Mouse (Mus musculus) ZHBTc4 (cell line): ENCODE results near the gene Atp8a1.

ENCODE experiments used
- DNase-seq: peaks from one replicate; pipeline ENCODE4 v3.0.0-alpha.2; 2011; ENCODE audit warnings: low read depth, low spot score

The Atp8a1 gene

DNA sequence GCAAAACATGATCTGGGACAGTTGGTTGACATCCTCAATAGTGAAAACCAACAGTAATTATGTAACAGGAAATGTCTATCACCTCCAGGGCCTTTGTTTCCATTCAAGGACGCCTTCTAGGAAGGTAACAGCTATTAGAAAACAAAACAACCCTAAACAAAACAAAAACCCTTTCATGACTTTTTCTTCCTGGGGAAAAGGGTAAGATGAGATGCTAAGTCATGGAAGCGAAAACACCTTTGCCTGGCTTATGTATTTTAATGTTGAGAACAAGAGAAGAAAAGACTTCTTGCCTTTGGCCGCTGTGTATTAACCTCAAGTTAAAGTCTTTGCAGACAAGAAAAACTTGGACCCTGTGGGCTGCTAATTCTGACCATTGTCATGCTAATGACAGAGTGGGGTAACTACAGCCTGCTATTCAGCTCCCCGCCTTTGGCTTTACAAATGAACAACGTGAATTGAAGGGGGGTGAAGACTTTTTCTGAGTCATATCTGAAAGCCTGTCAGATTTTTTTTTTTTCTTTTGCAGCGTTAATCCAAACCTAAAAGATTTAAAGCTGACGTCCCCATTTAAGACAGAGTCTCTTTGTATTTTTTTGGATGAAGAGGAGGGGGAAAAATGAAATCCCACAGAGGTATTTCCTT lies 214.0 kb downstream of the Atp8a1 start:
- peak; percentile 77 for DNase-seq

- no peak for DNase-seq
Measured at GRCm38 (mm10) chr5:67631261-67631660, 216.0 kb downstream of the Atp8a1 start.

- no peak for DNase-seq
Measured at GRCm38 (mm10) chr5:67629861-67630260, 217.4 kb downstream of the Atp8a1 start.

DNA sequence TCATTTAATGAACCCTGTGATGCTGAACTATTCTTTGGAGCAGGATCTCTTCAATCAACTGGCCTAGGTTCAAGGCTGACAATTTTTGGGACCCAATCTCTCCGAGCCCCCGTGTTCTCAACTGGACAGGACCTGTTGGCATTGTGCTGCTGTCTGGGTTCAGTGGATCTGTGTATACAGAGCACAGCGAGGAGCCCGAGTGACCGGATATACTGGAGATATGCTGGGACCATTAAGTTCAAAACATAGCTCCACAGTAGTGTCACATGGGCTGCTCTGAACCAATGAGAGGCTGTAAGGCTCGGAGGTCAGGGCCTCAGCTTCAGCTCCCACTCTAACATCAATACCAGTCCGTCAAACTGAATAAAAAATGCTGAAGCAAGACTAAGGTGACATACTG lies 217.8 kb downstream of the Atp8a1 start:
- DNase-seq, result no peak

DNA sequence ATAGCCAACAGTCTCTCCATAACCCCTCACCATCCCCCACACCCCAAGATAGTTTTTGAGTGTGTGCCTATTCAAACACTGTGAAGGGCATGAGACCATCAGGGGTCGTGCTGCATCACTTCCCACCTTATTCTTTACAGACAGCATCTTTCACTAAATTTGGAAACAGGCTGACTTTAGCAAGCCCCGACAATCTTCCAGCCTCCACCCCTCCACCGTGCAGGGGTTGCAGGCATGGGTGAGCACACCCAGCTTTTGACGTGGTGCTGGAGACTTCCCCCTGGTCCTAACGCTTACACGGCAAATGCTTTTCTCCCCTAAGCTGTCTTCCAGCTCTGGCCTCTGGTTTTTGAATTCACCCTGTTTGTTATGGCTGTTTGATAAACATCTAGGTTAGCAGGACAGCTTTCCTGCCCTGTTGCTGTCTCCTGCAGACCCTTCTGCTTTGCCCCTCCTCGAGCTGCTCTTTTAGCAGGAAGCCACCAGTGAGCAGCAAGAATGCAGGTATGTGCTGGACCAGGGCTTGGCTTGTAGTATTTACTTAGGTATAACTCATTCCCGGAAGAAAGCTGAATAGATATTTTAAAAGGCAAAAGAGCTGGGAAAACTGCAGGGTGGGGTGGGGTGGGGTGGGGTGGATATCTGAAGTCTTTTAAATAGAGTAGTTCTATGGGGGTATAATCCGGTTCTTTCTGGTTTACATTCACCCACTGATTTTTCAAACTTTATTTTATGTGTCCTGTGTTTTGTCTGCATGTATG lies 218.9 kb downstream of the Atp8a1 start:
- DNase-seq, result peak; percentile 27

DNA sequence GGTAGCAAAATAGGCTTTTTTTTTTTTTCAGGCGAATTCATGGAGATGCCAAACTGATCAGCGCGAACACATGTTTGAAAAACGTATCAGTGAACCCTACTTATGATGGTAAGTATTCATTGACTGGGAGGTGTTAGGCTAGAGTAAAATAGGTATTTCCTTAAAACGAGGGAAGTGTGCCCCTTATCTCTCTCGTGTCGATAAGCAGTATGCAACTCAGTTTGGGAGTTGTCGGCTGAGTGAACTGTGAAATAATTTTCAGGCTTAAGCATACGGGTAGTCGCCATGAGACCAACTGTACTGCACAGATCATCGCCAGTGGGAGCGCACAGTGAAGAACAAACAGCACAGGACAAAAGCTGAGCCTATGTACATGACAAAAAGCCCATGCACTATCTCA lies 226.0 kb downstream of the Atp8a1 start:
- DNase-seq, result no peak

- DNase-seq, result no peak
Measured at GRCm38 (mm10) chr5:67609520-67609837, 237.8 kb downstream of the Atp8a1 start.

DNA sequence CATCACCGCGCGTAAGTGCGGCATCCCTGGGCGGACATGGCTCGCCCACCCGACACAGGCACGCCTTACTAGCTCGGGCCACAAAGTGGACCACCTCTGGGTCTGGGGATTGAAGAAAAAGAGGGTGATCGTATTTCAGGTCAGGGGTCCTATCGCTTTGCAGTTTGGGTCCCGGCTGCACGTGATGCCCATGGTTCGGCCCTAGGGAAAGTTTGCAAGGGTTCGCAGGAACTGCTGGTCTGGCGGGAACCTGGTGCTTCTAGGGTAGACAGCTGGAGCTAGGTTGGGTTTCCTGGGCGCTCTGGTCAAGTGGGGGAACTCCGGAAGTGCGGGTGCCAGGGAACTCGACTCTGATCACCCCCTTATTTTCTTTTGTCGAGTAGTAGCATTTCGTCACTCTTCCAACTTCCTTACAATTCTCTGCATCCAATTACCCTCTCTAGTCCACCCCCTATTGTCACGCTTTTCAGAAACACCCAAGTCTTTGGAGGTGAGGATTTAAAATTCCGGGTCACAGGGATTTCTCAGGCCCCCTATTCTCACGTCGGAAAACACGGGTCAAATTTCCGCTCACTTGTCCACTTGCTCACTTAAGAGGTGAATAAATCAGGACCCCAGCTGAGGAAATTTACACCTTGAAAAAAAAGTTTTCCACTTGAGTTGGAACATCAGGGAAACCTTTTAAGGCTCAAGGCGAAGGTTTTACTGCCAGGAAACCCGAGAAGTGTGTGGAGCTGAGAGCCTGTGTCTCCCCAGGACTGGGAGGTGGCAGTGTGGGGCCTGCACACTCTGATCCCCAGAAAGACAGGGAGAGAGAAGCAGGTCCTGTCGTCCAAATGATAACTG lies 238.3 kb downstream of the Atp8a1 start:
- no peak for DNase-seq

- DNase-seq, result peak; percentile 70
Measured at GRCm38 (mm10) chr5:67607804-67608673, 239.2 kb downstream of the Atp8a1 start, which contains the start of gene Shisa3. Gene Shisa3, plus strand, starts transcription at chr5:67607882.

- peak; percentile 36 for DNase-seq
Measured at GRCm38 (mm10) chr5:67606916-67607803, 240.1 kb downstream of the Atp8a1 start.

DNA sequence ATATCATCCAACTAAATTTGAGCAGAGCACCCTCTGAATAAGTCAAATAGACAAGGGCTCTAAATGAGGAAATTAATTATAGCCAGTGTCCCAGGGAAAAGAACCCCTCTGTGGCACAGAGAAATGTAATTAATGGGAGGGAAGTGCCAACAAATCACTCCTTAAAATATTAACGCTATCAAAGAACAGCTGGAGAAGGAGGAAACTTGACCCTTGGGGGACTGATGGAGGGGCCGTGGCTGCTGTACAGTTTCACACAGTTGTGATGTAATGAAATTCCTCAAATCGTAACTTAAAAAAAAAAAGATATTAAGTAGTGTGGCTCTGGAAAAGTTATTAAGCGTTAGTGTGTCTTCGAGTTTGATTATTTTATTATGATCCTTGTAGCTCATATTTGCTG lies 241.3 kb downstream of the Atp8a1 start:
- DNase-seq, result no peak

GRCm38 (mm10) chr5:67599935-67600334 lies 247.3 kb downstream of the Atp8a1 start:
- DNase-seq, result no peak

GRCm38 (mm10) chr5:67595629-67596028 lies 251.6 kb downstream of the Atp8a1 start:
- DNase-seq, result no peak

DNA sequence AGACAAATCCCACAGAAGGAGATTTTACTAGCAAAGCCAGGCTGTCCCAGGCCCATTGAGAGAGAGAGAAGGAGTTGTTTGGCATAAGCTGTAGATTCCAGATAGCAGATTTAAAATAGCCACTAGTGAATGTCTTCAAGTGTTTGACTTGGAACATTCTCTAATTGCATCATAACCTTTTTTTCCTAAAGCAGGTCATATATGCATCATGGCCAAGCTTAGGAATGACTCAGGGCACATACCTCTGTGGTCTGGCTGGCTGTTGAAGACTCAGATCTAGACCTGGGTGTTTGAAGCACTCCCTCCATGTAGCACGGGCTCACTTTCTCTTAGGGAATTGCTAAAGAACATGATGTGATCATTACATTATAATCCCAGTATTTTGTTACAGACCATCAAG lies 252.2 kb downstream of the Atp8a1 start:
- DNase-seq, result no peak

GRCm38 (mm10) chr5:67579725-67580633 lies 267.3 kb downstream of the Atp8a1 start:
- DNase-seq, result peak; percentile 37

- no peak for DNase-seq
Measured at GRCm38 (mm10) chr5:67575705-67576104, 271.5 kb downstream of the Atp8a1 start.

GRCm38 (mm10) chr5:67574039-67574438 lies 273.2 kb downstream of the Atp8a1 start:
- no peak for DNase-seq

DNA sequence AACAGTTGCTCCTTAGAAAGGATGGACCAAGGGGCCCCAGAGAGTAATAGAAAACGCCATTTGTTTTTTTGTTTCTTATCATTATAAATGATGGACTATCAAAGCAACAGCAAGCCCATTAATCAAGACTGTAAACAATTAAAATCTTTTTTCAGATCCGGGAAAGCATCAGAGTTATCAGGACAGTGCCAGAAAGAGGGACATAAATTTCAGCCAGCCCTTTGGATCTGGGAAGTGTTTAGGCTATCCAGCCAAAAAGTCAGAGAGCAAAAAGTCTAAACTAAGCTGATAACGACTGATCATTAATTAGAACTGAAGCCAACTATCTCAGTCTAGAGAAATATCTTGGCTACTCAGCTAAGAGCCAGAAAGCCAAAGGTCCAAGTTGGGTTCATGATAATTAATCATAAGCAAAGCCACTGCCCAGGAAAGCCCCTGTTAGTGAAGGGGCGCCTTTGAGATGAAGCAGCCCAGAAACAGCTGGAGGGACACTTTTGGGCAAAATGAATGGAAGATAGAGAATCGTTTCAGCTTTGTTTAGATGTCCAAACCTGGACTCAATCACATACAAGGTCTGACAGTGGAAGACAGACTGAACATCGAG lies 274.6 kb downstream of the Atp8a1 start:
- DNase-seq, result no peak
